Mouse (Mus musculus) mouse trophoblast stem cell (cell line): ENCODE measurements around the gene Rab34.

Source experiments
- in situ Hi-C, 2 experiments: fragments of 300-500 bp; cut with MseI, MboI; formaldehyde crosslinking; loops; 2 replicates in 1 of 2; 3 replicates in 1 of 2; pipeline ENCODE4 v1.15.1; 2025

Gene Rab34

GRCm38 (mm10) chr11:78188331-78189233 lies at the start of gene Rab34:
Gene Rab34, plus strand, starts transcription at chr11:78188430.
- in situ Hi-C loops = no loop called here

GRCm38 (mm10) chr11:78140665-78141064 lies 47.6 kb upstream of the Rab34 start:
- in situ Hi-C loops = no loop called here

- in situ Hi-C loops = no loop called here
These were observed 44.7 kb upstream of the Rab34 start for GRCm38 (mm10) chr11:78143520-78143919.

GRCm38 (mm10) chr11:78146168-78146567 lies 42.1 kb upstream of the Rab34 start:
- in situ Hi-C loops = no loop called here

- in situ Hi-C loops = no loop called here
These were observed 41.3 kb upstream of the Rab34 start for GRCm38 (mm10) chr11:78146707-78147543.

GRCm38 (mm10) chr11:78151161-78151560 lies 37.1 kb upstream of the Rab34 start:
- in situ Hi-C loops = loop anchor here in 1 of 2 experiments (5.0 kb wide), 1 partner anchor 49 kb away; no protein-coding TSS in a partner anchor

GRCm38 (mm10) chr11:78152299-78153231 lies 35.7 kb upstream of the Rab34 start:
- in situ Hi-C loops = loop anchor here in 1 of 2 experiments (5.0 kb wide), 1 partner anchor 50 kb away; no protein-coding TSS in a partner anchor

GRCm38 (mm10) chr11:78153778-78154177 lies 34.5 kb upstream of the Rab34 start:
- in situ Hi-C loops = loop anchor here in 1 of 2 experiments (5.0 kb wide), 1 partner anchor 51 kb away; no protein-coding TSS in a partner anchor

GRCm38 (mm10) chr11:78155674-78156073 lies 32.6 kb upstream of the Rab34 start:
- in situ Hi-C loops = no loop called here

GRCm38 (mm10) chr11:78156156-78156699 lies 32.0 kb upstream of the Rab34 start:
- in situ Hi-C loops = no loop called here

GRCm38 (mm10) chr11:78159096-78159495 lies 29.1 kb upstream of the Rab34 start:
- in situ Hi-C loops = no loop called here

- in situ Hi-C loops = no loop called here
These were observed 28.7 kb upstream of the Rab34 start for GRCm38 (mm10) chr11:78159557-78159956.

GRCm38 (mm10) chr11:78160171-78160570 lies 28.1 kb upstream of the Rab34 start:
- in situ Hi-C loops = no loop called here

GRCm38 (mm10) chr11:78160675-78161074 lies 27.6 kb upstream of the Rab34 start:
- in situ Hi-C loops = no loop called here

GRCm38 (mm10) chr11:78161169-78161568 lies 27.1 kb upstream of the Rab34 start:
- in situ Hi-C loops = no loop called here

- in situ Hi-C loops = no loop called here
These were observed 26.3 kb upstream of the Rab34 start for GRCm38 (mm10) chr11:78161968-78162367.

- in situ Hi-C loops = no loop called here
These were observed 25.7 kb upstream of the Rab34 start for GRCm38 (mm10) chr11:78162504-78162903.

- in situ Hi-C loops = no loop called here
These were observed 25.2 kb upstream of the Rab34 start for GRCm38 (mm10) chr11:78163045-78163444.

- in situ Hi-C loops = no loop called here
These were observed 24.3 kb upstream of the Rab34 start for GRCm38 (mm10) chr11:78163681-78164603.

GRCm38 (mm10) chr11:78164604-78164923 lies 23.7 kb upstream of the Rab34 start:
- in situ Hi-C loops = no loop called here
